Mouse (Mus musculus) small intestine, adult 2 months (tissue): Measurements from ENCODE around the gene Gm20388.

Source experiments
- CTCF ChIP-seq: fragments of 200-500 bp; IDR thresholded peaks from 2 replicates; pipeline ENCODE4 v1.5.1; 2012; ENCODE audit warnings: low read depth, mild to moderate bottlenecking, control low read depth, inconsistent platforms, low read length, moderate library complexity, mixed read lengths; ENCODE audit not compliant: insufficient replicate concordance, insufficient read length; ENCODE audit errors: extremely low read depth
- POLR2A ChIP-seq: fragments of 200-500 bp; IDR thresholded peaks from 2 replicates; pipeline ENCODE4 v1.6.1; 2012; ENCODE audit warnings: low read depth, mild to moderate bottlenecking, control low read depth, inconsistent platforms, low read length, moderate library complexity

DNA sequence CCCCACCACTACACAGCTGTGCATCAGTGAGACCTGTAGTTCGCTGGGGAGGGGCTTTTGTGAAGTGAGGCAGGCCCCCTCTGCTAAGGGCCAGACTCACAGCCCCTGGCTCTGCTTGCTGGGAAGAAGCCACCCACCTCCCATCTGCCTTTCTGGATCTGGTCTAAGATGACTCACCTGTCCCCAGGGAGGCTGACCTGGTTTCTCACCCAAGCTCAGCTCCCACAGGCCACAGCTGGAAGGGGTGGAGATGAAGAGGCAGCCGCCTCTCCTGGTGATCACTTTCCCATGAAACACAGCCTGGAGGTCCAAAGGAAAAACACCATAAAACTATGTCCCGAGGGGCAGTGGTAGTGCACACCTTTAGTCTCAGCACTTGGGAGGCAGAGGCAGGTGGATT, 2918.8 kb downstream of the Gm20388 start:
- TF ChIP-seq POLR2A (no peak), CTCF (no peak)
